Mouse (Mus musculus) embryonic fibroblast, embryonic 13.5 days (primary cell): ENCODE results near the gene Hipk2.

ENCODE experiments used
- CTCF ChIP-seq: IDR thresholded peaks from 2 replicates; pipeline ENCODE4 v1.5.1; 2011; ENCODE audit warnings: mild to moderate bottlenecking, control low read depth, low read length, moderate library complexity, borderline replicate concordance; ENCODE audit not compliant: insufficient read depth
- POLR2A ChIP-seq: IDR thresholded peaks from 2 replicates; pipeline ENCODE4 v1.6.1; 2011; ENCODE audit warnings: low read depth, mild to moderate bottlenecking, control low read depth, low read length, moderate library complexity

DNA sequence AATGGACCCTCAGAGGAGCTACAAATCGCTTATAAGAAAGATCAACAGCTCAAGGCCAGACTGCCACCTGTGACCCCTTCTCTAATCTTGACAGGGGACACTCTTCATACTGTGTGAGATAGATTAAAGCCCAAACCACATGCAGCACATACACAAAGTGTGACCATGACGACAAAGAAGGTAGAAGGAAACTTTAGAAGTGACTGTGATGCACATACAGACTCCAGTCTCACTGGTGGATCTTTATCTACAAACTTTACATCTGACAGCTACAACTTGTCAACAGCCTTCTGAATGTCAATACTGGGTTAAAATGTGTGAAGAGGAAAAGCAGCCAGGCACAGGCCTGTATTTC lies 65.9 kb downstream of the Hipk2 start:
- TF ChIP-seq CTCF, result no peak
- TF ChIP-seq POLR2A, result no peak
